Mouse (Mus musculus) Muller cell, postnatal 12 days (primary cell): ENCODE measurements at regions not wholly inside any gene's neighbourhood (a gene's known extent, or its start where the extent isn't known, plus 50 kb on each side); places are given as distances from the start of the nearest gene placed in this dataset.

Experiments
- DNase-seq: peaks from one replicate; pipeline ENCODE4 v3.0.0-alpha.2; 2015; ENCODE audit errors: inconsistent ontology term

GRCm38 (mm10) chr5:16937840-16938239, 146.2 kb downstream of the Gm28710 start:
- peak; percentile 28 for DNase-seq

DNA sequence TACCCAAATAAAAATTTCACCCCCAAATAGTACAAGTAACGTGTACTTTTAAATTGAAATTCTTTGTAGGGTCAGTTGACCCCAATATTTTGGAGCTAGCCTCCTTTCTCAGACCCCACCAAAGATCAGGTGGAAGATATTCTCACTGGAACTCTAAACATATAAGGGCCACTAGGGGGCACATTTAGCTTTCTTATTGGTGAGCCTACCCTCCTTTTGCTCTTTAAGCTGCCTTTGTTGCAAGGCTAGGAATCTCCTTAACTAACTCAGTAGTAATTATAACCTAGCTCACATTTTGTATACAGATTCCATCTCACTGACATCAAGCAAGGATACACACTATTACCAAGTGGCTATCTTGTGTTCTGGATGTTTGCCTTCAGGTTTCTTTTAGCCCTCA, 155.8 kb downstream of the Gm28710 start:
- DNase-seq: peak; percentile 43

- no peak for DNase-seq
These were observed 176.1 kb downstream of the Gm28710 start for GRCm38 (mm10) chr5:16967735-16968134.

DNA sequence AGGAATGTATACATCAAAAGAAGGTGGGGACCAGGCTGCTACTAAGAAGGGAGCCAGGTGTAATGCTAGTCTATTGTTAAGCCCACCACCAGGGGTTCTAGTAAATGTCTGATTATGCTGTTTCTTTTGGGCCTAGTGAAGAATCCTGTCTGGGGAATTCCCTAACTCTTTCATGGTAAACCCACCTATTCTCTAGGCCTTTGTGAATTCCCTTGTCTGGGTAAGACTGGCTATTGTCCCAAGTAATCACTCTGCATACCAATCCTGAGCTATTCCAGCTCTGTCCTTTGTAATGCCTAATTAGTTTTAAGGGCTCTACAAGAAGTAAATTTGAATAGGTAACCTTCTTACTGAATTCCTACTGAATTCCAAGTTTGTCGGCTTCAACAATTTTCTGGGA, 177.2 kb downstream of the Gm28710 start:
- peak; percentile 8 for DNase-seq

- no peak for DNase-seq
These were observed 181.7 kb downstream of the Gm28710 start for GRCm38 (mm10) chr5:16973206-16973896.

GRCm38 (mm10) chr5:16976006-16976405, 184.4 kb downstream of the Gm28710 start:
- no peak for DNase-seq

DNA sequence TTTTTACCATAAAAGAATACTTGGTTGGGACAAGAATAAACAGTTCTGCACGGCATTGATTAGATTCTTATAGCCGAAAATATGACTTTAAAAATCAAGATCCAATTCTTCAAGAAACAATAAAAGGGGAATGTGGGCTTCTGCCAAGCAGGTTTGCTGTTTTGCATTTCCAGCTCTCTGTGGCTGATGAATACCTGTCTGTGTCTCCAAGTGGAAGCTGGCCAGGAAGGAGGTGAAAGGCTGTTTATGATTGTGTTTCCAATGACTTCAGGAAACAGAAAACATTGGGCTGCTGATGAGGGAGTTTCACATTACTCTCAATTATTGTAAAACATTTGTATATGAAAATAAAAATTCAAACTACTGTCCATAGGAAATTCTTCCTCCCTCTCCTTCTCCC, 193.3 kb downstream of the Gm28710 start:
- DNase-seq: no peak

GRCm38 (mm10) chr5:16991518-16991917, 199.9 kb downstream of the Gm28710 start:
- no peak for DNase-seq

DNA sequence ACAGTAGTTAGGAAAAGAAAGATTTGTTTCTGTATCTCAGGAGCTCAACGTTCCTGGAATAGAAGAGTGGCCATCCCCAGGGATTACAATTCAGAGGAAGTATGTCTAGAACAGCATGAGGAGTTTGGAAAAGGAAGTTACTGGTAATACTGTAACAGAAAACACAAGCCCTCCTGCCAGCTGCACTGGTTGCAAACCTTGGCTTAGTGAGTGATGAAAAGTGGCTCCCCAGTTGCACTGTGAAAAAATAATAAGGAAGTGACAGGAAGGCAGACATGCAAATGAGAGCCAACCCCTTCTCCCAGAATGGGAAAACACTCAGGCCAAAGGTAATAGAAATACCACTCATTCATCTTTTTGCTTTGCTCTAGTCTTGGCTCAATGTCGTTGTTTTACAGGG, 207.6 kb downstream of the Gm28710 start:
- DNase-seq: no peak

DNA sequence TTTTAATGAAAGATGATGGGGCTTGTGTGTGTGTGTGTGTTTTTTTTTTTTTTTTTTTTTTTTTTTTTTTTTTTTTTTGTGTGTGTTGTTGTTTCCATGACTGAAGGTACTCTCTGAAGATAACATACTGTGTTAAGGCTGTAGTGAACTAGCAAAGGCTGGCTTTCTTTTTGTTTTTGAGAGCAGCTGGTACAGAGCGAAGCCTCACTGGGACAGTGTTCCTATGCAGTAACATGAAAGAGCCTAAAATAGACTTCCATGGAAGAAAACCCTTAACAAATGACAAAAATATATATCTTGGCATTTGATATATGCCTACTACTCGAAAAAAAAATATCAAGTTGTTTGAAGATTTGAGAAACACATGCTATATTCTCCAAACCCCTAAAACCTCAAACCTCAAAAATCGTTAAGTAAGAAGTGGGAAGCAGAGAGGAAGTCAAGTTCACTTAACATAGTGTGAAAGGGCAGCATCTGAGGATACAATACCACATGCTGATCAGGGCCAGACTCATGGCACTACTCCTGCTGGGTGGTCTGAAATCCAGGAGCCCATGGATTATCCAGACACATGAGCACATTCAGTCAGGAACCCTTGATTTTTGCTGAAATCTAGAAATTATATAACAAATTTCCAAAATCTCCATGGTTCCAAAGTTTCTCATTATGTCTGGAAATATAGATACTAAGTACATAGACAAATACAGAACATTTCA, 215.4 kb downstream of the Gm28710 start:
- no peak for DNase-seq

GRCm38 (mm10) chr5:17021636-17022035, 230.0 kb downstream of the Gm28710 start:
- no peak for DNase-seq

GRCm38 (mm10) chr5:17053935-17054334, 262.3 kb downstream of the Gm28710 start:
- DNase-seq: no peak

- DNase-seq: no peak
These were observed 273.0 kb downstream of the Gm28710 start for GRCm38 (mm10) chr5:17064565-17064964.

DNA sequence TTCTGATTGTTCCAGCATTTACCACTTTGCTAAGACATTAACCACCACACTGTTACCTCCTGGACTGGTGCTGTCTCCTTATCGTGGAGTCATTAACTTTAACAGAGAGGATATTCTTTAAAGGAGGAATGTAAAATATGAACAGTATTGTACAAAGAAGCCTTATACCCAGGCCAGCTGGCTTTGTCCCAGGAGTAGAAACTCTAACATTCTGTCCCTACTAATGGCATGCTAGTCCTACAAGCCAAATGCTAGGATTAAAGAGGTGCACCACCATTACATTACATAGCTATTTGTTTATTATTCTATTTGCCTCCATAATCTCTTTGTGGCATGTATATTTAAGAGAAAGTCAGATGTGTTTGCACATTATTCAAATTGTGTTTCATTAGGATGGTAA, 288.8 kb downstream of the Gm28710 start:
- DNase-seq: peak; percentile 58

DNA sequence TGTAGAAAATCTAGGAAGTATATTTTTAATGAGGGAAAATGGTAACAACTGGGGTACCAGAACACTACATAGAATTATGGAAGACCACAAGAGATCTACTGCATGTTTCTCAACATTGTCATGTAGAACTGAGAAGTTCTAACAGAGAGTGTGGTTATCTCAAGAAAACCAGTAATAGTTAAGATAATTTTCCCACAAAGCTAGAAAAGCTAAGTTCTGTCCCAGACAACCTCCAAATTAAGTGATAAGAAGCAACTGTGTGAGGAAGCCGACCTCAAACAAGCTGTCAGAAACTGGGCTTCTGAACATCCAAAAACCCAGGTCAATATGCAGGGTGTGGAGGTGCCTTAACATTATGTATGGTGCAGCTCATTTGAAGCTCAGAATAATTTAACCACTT, 261.4 kb upstream of the Speer4f2 start:
- no peak for DNase-seq

DNA sequence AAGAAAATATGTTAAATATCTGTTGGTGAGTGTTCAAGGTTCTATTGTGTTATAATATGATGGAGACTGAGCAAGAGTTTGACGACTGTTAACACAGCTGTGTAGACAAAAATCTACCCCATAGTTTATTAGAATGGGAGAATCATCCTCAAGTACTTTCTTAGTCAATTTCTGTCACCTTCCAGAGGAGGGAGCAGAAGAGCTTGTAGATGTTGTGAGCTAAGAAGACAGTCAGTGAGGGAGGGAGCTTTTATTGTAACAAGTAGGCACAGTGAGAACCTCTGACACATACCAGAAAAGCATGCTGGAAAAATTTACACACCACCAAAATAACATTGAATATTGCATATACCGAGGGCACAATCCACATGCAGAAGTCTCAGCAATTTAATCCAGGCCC, 261.0 kb upstream of the Speer4f2 start:
- peak; percentile 57 for DNase-seq

- DNase-seq: no peak
These were observed 257.9 kb upstream of the Speer4f2 start for GRCm38 (mm10) chr5:17115035-17115434.

GRCm38 (mm10) chr5:17116072-17116471, 256.9 kb upstream of the Speer4f2 start:
- DNase-seq: peak; percentile 19

- DNase-seq: no peak
These were observed 247.7 kb upstream of the Speer4f2 start for GRCm38 (mm10) chr5:17125240-17125639.

GRCm38 (mm10) chr5:17127501-17127900, 245.5 kb upstream of the Speer4f2 start:
- DNase-seq: no peak

DNA sequence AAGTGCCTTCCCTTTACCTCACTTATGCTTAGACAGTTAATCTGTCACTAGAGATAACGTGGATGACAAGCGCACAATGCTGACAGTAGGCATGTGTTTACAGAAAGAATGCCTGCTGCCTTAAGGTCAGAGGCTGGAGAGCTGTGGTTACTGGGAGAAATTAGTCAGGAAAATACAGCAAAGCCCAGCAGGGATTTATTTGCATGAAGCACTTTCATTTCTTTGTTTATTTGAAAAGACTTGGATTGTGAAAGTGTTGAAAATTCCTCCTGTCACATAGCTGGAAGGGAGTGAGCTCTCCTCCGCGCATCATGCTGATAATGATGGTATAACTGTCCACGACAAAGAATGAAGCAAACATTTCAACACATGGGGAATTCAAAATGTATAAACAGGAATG, 237.5 kb upstream of the Speer4f2 start:
- DNase-seq: peak; percentile 95

DNA sequence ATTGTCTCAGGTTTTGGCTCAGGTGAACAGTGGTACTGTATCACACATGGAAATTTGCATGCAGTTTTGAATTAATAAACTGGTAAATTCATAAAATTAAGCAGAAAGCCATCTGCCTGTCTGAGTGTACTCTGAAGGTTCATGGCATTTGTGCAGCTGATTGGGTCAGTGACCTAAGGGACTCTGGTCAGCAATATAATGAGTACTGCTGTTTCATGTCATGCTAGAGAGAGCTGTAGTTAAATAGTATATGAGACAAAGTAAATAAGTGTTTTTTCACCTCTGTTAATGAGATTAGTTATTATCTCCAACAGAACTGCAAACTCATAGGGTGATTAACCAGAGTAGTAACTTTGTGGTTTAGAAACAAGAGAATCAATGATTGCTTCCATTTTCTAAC, 231.4 kb upstream of the Speer4f2 start:
- DNase-seq: no peak

- DNase-seq: peak; percentile 14
These were observed 198.4 kb upstream of the Speer4f2 start for GRCm38 (mm10) chr5:17174562-17174961.
